Mouse (Mus musculus) bone marrow, adult 2 months (tissue): ENCODE measurements at regions not wholly inside any gene's neighbourhood (a gene's known extent, or its start where the extent isn't known, plus 50 kb on each side); places are given as distances from the start of the nearest gene placed in this dataset.

Source experiments
- CTCF ChIP-seq: fragments of 200-500 bp; IDR thresholded peaks from 2 replicates; pipeline ENCODE4 v1.5.1; 2011; ENCODE audit warnings: low read length, control low read depth; ENCODE audit not compliant: control insufficient read depth, insufficient read depth
- POLR2A ChIP-seq: fragments of 200-500 bp; IDR thresholded peaks from 2 replicates; pipeline ENCODE4 v1.6.1; 2011; ENCODE audit warnings: low read depth, mild to moderate bottlenecking, control low read depth, low read length, borderline replicate concordance; ENCODE audit not compliant: control insufficient read depth

- TF ChIP-seq CTCF, result no peak
- TF ChIP-seq POLR2A, result no peak
Measured at GRCm38 (mm10) chr11:52536211-52536610, 140.0 kb downstream of the 9530068E07Rik start.
